Mouse (Mus musculus) layer of hippocampus, postnatal 25 days (tissue): ENCODE measurements at regions not wholly inside any gene's neighbourhood (a gene's known extent, or its start where the extent isn't known, plus 50 kb on each side); places are given as distances from the start of the nearest gene placed in this dataset.
A peak's percentile ranks its signal among the peaks of the same experiment; 100 is the strongest.
"Not testable (repeated sequence)": the region's sequence is repeated elsewhere in the genome, so short reads cannot be mapped to it uniquely, and the experiment has no call there.

Experiments
- DNase-seq, 2 experiments: peaks; one replicate each; pipeline ENCODE4 v3.0.0; 2022; ENCODE audit warnings: mixed read lengths in 2 of 2, low spot score in 1 of 2; ENCODE audit errors: extremely low spot score in 1 of 2

DNA sequence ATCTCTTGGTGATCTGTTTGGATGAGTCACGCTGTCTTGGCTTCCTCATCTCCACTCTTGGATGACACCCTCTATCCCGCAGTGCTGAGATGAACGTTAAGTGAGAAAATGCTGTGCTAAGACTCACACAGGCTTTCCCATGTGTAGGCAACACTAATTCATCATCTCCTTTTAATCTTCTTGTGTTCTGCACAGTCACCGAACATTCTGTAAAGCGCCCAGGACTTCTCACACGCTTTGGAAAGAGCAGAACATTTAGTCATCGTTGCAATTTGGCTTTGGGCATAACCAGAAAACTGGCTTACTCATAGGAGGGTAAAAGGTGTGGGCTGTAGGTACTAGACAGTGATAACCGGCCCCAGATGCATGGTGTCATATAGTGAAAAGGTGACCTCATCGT, 94.9 kb downstream of the Plppr4 start:
- DNase-seq: no peak

DNA sequence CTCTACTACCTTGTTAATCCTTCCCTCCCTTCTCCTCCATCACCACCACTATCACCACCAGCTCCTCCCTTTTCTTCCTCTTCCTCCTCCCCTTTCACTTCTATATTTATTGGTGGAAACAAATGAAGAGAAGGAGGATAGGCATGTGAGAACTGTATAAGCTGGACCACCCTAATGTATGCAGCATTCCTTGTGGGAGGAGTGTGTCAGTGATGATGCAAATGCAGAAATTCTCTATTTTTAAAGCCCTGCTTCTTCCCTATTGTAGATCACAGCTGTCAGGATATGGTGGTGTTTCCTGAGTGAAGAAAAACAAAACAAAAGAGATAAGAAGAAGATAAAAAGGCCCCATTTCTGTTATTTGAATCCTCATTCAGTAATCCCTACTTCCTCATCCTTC, 112.8 kb downstream of the Plppr4 start:
- no peak for DNase-seq

DNA sequence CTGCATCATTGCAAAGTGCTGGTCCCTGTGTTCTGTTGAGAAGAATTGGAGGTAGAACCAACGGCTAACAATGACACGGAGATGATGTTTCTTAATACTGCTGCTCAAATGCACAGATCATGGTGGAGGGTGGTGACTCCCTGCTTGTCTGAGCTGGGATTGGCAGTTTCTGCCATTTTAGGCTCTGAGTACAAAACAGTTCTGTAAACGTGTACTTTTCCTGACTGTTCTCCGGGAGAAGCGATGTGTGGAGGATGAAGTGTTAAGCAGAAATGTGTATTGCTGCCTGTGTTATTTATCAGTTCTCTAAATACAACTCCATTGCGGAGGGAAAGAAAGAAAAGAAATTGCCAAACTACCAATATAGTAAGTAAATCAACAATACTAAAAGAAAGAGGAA, 118.9 kb downstream of the Plppr4 start:
- DNase-seq: no peak

DNA sequence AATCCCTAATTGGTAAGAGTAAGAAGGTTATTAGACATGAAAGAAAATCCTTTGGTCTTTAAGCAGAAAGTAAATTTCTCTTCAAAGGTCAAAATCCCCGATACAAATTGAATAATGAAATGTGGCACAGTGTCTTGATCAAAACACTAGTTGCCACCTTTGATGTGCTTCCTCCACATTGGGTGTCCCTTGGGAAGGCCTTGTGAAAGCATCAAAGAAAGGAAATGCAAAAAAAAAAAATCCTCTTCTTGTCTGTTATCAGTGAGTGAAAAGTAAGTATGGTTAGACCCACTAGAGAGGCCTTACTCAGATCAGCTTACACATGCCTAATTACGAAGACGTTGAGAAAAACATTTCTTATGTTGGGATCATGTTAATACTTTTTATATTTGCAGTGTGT, 134.1 kb downstream of the Plppr4 start:
- no peak for DNase-seq

DNA sequence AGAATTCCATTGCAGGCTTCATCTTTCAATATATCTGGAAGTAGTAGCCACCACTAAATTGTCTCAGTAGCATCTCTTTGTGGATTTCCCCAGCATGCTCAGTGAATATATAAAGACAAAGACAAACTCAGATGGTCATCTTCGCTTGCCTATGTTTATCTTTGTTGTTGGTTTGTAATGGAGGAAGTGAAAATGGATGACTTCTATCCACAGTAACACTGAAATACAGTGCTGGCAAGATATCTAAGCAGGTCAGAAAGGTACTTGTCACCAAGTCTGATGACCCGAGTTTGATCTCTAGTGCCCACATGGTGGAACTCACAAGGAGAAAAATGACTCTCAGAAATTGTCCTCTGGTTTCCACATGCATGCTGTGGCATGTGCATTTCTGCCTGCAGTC, 135.6 kb downstream of the Plppr4 start:
- DNase-seq: no peak

DNA sequence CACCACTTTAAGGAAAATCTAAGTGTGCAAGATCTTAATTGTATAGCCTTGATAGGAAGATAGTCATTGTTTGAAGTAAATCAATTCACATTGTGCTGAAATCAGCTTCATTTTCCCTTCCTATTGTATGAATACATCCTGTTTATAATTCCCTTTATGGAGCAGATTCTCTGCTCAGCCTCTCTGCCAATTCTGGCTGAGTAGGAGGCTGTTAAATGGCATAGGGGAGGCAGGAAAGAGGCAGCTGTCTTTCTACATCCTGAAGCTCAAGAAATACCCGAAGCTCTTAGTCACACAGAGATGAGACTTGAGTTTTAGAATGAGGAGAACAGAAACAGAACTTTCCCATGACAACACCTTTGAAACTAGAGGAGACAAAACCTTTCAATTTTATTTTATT, 142.7 kb downstream of the Plppr4 start:
- no peak for DNase-seq

DNA sequence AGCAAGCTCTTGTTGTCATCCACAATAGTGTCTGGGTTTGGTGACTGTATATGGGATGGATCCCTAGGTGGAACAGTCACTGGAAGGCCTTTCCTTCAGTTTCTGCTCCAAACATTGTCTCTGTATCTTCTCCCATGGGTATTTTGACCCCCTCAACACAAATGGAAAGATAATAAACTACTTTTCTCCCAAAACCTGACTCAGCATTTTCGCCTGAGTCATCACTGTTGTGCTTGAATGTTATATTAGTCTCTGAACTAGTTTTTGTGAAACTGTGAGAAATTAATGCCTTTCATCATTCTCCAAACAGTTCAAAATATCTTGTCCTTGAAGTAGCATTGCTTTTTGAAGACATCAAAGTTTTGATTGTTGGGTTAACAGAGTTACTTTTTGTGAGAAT, 168.8 kb downstream of the Plppr4 start:
- no peak for DNase-seq

DNA sequence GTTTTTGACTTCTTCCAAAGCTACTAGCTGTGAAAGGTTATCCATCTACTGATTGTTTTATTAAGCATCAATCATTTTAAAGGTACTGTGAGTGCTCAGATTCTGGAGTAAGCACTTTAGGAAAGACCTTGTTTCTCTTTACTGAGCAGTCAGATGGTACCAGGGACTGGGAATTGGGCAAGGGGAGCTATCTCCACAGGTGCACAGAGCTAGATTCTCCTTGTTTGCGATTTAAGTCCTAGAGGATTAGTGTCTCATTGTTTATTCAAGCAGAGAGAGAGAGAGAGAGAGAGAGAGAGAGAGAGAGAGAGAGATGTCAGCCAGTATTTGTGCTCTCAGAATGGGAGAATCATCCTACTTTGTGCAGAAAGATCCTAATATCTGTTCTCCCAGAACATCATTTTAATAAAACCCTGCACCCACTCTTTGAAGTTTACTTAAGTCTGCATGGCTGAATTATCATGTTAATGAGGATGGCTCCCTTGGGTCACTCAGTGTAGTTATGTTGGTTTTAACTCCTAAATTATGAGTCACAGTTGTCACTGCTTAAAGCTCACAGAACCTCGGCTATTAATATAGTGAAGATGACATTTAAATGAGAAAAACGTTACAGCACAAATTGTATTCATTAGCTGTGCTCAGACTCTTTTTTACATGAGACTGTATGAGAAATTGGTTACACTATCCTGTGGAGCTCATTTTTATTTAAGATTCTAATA, 171.7 kb downstream of the Plppr4 start:
- DNase-seq: no peak

DNA sequence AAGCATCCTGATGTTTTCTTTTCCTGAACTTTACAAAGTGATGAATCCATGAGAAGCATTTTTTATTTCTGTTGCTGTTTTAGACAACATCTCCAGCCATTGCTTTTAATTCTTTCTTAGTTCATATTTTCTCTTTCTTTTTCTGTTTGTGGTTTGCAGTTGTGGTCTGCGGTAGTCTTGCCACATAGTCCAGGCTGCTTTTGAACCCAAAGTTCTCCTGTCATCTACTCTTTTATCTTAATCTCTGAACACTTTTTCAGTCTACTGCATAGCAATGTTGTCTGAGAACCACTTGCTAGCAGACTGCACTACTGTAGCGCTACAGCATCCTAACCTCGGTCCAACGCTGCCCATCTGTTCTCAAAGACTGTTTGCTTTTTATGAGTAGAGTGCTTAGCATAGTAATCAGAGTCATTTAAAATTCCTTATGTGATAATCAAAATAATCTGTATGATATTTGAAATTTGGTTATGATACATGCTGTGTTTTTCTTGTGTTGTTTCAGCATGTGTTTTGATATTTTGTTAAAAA, 177.0 kb downstream of the Plppr4 start:
- DNase-seq: no peak

DNA sequence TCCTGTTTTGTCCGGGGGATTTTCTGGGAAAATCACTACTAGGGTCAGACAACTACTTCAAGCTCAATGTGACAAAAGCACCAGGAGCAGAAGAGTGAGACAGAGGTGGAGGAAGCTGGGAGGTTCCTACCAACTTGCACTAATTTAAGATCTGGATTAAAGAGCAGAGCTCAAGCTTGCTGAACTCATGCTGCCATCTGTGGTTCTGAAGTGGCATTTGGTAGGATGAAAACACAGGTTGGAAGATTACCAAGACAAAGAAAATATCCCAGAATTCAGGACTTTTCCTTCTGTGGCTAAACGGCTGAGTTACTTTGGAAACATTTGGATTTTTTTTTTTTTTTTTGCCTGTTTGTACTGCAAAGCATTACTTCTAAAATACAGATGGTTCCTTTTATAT, 190.9 kb downstream of the Plppr4 start:
- no peak for DNase-seq

DNA sequence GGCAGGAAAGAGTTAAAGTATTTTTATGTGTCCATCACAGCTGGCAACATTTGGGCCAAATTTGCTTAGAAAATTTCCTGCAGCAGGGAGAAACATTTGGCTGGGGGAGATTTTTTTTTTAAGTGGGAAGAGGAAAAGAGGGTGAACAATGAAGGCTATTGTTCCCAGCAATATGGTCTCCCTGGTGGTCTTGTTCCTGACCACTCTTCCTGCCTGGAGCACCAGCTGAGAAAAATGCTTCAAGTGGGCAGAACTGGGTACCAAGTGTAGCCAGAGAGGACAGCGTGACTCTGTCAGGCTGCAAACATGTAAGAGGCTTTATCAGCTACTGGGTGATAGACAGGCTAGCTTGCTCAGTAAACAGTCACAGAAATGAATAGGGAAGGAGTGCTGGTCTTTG, 194.3 kb upstream of the Palmd start:
- DNase-seq: no peak

DNA sequence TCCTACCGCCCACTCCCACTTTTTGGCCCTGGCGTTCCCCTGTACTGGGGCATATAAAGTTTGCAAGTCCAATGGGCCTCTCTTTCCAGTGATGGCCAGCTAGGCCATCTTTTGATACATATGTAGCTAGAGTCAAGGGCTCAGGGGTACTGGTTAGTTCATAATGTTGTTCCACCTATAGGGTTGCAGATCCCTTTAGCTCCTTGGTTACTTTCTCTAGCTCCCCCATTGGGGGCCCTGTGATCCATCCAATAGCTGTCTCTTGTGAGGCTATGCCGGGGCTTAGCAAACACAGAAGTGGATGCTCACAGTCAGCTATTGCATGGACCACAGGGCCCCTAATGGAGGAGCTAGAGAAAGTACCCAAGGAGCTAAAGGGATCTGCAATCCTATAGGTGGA, 191.9 kb upstream of the Palmd start:
- not testable (repeated sequence) for DNase-seq

DNA sequence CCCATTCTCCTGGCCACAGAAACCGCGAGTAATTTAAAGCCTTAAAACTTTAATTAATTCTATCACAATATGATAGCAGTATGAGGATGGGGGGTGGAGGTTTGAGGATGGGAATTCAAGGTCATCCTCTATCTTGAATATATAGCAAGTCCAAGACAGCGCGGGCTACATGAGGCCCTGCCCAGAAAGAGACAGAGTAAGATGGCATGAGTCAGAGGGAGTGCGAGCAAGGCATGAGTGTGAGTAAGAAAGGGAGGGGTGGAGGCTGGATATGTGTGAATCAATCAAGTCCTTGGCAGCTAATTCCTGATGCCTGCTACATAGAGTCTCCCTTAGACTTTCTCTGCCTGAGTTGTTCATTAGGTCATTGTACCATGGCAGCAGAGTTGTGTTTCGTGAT, 186.5 kb upstream of the Palmd start:
- no peak for DNase-seq

DNA sequence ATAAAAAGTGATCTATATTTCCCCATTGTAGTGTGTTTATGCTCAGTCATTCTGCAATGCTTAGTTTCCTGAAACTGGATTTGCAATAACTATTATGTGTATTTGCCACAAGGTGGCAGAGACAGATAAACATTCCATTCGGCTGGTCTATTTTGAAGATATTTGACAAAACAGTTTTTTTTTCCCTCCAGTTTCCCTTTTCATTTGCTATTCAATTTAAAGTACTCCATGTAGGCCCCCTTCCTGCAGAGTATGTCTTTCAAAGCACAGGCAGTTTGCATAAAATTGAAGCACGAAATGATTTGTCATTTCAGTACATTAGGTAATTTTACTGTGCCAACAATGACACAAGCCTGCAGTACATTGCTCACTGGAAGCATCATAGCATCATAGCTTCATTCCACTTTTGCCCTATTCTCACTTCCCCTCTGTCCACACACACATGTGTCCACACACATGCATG, 184.3 kb upstream of the Palmd start:
- no peak for DNase-seq

DNA sequence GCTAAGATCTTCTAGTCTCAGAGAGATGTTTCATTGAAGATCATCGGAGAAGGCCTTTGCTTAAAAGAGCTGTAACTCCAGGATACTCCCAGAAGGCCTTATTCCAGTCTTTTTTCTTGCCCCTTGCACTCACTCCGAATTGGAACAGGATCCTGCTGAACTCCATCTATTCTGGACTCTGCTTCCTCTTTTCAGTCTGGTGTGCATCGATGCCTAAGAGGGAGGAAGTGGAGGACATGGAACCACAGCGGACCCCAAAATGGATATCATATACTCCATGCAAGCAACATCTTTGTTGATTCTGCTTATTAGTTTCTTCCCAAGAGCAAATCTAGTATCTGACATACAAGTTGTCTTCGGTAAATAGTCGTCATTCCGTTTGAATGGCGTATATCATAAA, 183.6 kb upstream of the Palmd start:
- DNase-seq: no peak

DNA sequence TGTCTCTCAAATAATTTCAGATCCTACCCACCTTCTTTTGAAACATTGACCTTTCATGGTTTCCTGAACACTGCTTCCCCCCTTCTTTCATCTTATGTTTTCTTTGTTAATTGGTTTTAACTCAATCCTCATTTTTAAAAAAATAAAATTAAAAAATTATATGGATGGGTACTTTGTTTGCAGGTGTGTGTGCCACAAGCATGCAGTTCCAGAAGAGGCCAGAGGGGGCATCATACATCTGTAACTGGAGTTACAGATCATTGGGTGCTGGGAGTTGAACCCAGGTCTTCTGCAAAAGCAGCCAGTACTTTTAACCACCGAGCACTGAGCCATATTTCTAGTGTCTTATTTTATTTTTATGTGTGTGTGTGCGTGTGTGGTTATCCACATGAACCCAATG, 178.6 kb upstream of the Palmd start:
- no peak for DNase-seq

DNA sequence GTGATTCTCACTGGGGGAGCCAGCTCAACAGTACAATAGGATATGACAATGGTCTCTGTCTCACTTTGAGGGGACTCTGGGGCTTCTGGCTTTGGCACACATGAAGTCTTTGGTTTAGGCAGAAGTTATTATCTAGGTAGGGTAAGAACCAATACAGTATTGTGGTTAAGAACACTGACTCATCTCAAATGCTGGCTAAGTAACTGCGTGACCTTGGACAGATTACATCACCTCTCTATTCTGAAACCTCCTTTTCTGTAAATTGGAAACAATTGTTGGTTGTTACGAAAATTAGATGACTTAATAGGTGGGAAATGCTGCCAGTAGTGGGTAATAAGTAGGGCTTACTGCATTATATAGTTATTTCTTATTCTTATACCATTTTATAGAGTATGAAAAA, 171.0 kb upstream of the Palmd start:
- no peak for DNase-seq

DNA sequence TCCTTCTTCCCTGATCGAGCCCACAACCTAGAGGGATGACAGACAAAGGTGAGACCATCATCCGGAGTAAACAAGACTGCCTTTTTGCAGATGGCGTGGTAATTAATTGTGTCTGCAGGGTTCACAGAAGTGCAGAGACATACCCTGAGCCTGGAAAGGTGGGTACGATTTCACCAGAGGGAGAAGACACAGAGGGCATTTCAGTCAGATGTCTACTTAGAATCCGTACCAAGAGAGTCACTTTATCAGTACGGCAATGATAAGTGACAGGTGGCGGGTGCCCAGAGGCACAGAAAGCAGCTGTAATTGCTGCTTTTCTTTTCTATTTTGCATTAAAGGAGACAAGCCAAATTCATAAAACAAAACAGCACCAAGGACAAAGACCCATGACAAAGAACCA, 169.9 kb upstream of the Palmd start:
- no peak for DNase-seq

DNA sequence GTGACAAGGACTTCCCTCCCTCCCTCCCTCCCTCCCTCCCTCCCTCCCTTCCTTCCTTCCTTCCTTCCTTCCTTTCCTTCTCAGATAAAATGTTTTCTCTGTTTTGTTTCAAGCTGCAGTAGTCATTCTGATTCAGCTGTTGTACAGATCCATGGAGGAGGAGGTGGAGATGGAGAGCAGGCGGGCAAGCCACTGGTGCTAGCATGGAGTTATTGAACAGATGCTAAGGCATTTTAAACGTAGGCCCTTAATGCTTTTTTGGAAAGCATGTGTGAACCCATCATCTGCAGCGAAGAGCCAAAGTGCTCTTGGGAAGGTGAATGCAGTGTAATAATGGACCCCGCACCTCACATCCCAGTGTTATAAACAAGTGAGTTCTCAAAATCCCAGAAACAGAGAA, 164.1 kb upstream of the Palmd start:
- DNase-seq: no peak

DNA sequence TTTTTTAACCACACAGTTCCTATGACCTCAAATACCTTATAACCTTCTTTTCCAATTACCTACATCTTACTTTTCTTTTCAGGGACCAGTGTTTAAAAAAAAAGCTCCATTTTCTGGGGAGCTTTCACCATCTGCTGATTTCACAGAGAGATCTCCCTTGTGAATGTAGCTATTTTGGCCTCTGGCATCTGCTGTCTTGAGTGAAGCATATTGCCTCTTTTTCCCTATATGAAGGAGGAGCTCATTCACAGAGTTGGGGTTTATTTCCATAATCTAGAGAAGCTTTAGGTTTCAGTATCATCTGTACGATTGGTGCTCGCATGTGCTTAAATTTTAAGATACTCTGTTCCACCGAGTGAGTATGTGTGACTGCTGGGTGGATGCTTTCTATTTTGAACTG, 153.4 kb upstream of the Palmd start:
- DNase-seq: no peak

DNA sequence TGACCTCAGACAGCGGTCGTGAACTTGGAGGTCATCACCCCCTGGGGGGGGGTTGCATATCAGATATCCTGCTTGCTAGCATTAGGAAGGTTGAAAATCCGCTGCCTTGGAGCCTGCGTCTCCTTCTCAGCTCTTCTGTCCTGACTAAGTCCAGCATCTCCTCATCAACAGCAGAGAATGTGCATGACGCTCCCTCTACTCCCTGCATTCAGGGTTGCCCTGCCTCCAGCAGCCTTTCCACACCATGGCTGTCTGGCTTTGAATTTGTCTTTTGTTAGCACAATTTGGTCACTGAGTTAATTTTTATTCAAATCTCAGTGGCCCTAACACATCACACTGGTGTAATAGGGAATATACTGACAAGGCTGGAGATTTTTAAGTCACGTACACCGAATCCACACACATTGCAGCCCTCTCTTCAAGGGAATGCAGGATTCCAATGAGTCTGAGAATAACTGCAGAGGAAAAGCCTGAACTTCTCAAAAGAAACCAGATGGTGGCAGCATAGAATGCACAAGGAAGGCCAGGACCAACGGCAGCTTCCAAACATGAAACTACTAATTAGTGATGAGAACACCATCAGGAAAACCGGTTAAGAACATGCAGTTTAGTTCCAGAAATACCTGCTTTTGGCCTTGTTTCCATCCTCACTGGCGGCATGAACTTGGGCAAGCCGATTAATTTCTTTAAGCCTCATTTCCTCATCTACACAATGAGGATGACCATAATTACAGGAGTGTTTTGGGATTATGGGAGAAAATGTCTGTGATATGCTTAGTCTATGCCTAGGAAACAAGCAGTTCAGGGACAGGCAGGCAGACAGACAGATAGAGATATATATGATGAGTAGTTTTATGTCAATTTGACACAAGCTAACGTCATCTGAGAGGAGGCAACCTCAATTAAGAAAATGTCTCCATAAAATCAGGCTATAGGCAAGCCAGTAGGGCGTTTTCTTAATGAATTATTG, 151.6 kb upstream of the Palmd start:
- peak in 1 of 2 experiments; percentile 29 for DNase-seq

DNA sequence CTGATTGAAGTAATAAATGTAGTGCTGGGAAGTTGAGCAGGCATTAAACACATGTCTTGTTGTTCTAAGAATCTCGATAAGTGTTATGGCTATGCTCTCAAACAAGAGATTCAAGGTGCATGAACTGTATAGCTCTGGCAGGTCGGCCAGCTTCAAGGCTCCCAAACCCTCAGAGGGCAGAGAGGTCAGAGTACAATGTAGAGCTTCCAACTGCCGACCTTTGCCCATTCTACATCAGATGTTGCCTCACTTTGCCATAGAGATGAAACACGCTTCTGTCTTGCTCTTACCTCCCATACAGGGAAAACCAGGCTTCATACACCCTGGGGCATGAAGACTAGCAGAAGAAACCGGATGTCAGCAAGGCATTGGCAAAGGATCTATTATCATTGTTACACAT, 150.8 kb upstream of the Palmd start:
- no peak for DNase-seq
